Mouse (Mus musculus) lung, embryonic 15.5 days (tissue): ENCODE results near the gene Olfr25. TPM values are rescaled to one million over a fixed set of nuclear protein-coding genes. Genes with fewer than 3 reads are reported as not detected.

Experiments used
- ATAC-seq: fragments of 200-750 bp; cut with Nextera tagmentation; 2 replicates; pipeline ENCODE4 v1.8.0; 2017; ENCODE audit warnings: moderate number of reproducible peaks, borderline replicate concordance; ENCODE audit not compliant: low FRiP score, low TSS enrichment; ENCODE audit errors: extremely low read depth
- H3K27ac ChIP-seq: fragments of 300-500 bp; sonication (generic); 2 replicates; pipeline ENCODE4 v1.5.1; 2015; ENCODE audit warnings: moderate library complexity, mild to moderate bottlenecking, inconsistent platforms
- H3K27me3 ChIP-seq: fragments of 300-500 bp; sonication (generic); 2 replicates; pipeline ENCODE4 v1.6.1; 2015; ENCODE audit warnings: inconsistent platforms
- H3K36me3 ChIP-seq: fragments of 300-500 bp; sonication (generic); 2 replicates; pipeline ENCODE4 v1.6.1; 2015; ENCODE audit warnings: inconsistent platforms
- H3K4me1 ChIP-seq: fragments of 300-500 bp; sonication (generic); 2 replicates; pipeline ENCODE4 v1.6.1; 2015; ENCODE audit warnings: inconsistent platforms
- H3K4me2 ChIP-seq: fragments of 300-500 bp; sonication (generic); 2 replicates; pipeline ENCODE4 v1.6.1; 2015; ENCODE audit warnings: inconsistent platforms, mild to moderate bottlenecking, moderate library complexity
- H3K4me3 ChIP-seq: fragments of 300-500 bp; sonication (generic); 2 replicates; pipeline ENCODE4 v1.5.1; 2015; ENCODE audit warnings: mild to moderate bottlenecking, inconsistent platforms
- H3K9ac ChIP-seq: fragments of 300-500 bp; sonication (generic); 2 replicates; pipeline ENCODE4 v1.6.1; 2015; ENCODE audit warnings: inconsistent platforms
- H3K9me3 ChIP-seq: fragments of 300-500 bp; sonication (generic); 2 replicates; pipeline ENCODE4 v1.6.1; 2016; ENCODE audit warnings: inconsistent platforms
- WGBS: fragments of 180-500 bp; shearing (Covaris S2); methylation state at CpG from one replicate; pipeline ENCODE4 v1.1.7; 2015; 5-methylcytosine and 5-hydroxymethylcytosine counted together
- polyA plus RNA-seq: library from polyadenylated mRNA; unstranded; fragments of >200 nt; fragmentation: Nextera tagmentation; extraction: Ambion mirVana; gene quantifications from 2 replicates; pipeline ENCODE4 v1.2.1, GENCODE M21; 2015

Gene Olfr25
- not detected in 2 replicates for polyA plus RNA-seq

DNA sequence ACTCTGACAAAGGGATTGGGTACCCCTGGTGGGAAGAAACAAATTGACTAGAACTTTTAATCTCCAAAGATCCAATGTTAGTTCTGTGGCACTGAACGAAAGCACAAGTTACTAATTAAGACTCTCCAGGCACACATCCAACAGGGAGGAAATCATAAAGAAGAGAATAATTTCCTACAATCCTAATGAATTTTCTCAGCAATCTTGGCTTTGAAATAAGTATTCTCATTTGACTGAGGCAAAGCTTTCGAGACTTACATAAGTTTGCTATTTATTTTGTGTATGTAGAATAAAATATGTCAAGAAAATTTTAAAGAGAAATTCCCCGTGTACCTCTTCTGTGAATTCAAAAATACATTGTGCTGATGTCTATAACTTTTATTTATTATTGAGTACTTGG, at the start of gene Olfr25:
Olfr25 (plus strand) TSS at position 301 of the 400 bp plus-strand sequence.
- WGBS = 72% methylated on average over 3 of the region's 3 CpGs
- Histone ChIP-seq H3K27me3 (no peaks in the 10 kb centered on the region), H3K9ac (no peak within 1 kb of the TSS)

DNA sequence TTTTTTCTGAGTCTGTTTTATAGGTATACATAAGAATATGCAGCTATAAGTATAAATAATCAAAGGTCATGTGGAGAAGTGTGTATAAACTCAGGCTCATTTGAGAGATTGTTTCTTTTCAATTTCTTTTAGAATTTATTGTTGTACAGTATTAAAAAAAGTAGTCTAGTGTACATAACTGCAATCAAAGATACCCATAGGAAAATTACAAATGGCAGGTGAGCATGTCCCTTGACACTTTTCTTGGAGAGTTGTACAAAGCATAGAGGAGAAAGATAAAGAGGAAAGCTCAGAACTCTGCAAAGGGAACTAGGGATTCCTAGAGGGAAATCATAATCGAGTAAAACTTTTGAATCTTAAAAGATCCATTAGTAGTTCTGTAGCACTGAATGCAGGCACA, 38.1 kb upstream of the Olfr25 start, which contains the start of gene Olfr896-ps1:
Olfr896-ps1 (plus strand) TSS at position 301 of the 400 bp plus-strand sequence.
- Histone ChIP-seq H3K4me3 (no peak within 1 kb of the TSS), H3K27me3 (no peaks in the 10 kb centered on the region), H3K9ac (no peak within 1 kb of the TSS), H3K4me1 (no peaks in the 10 kb centered on the region), H3K9me3 (no peaks in the 10 kb centered on the region), H3K27ac (no peak within 1 kb of the TSS), H3K4me2 (no peak within 1 kb of the TSS), H3K36me3 (no peaks in the 10 kb centered on the region)
- 96% methylated on average over 1 of the region's 1 CpGs for WGBS
- ATAC-seq = no peak

More for the DNA sequence above, at the start of gene Olfr25:
- H3K4me2 ChIP-seq = no peak within 1 kb of the TSS
- no peaks in the 10 kb centered on the region for H3K4me1 ChIP-seq
- H3K27ac ChIP-seq = no peak within 1 kb of the TSS
- no peak for ATAC-seq
- no peaks in the 10 kb centered on the region for H3K9me3 ChIP-seq
- no peak within 1 kb of the TSS for H3K4me3 ChIP-seq
- H3K36me3 ChIP-seq = no peaks in the 10 kb centered on the region

DNA sequence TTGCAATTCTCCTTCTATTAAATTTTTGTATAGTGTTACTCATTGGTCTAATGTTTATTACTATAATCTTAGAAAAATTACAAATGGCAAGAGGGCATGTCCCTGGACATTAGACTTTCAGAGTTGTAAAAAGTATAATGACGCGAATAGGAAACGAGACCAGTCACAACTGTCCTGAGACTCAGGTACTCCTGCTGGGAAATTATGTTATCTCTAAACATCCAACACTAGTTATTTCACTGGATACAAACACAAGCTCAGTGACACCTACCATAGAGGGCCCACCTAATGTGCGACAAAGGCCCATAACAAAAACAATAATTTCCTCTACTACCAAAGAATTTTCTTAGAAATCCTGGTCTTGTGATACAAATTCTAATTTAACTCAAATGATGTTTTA, 19.3 kb downstream of the Olfr25 start, which contains the start of gene Olfr898:
Olfr898 (plus strand) TSS at position 301 of the 400 bp plus-strand sequence.
- no peaks in the 10 kb centered on the region for H3K4me1 ChIP-seq
- no peaks in the 10 kb centered on the region for H3K36me3 ChIP-seq
- H3K9me3 ChIP-seq = no peaks in the 10 kb centered on the region
- H3K9ac ChIP-seq = no peak within 1 kb of the TSS
- no peak for ATAC-seq
- H3K4me3 ChIP-seq = no peak within 1 kb of the TSS
- H3K27me3 ChIP-seq = no peaks in the 10 kb centered on the region
- 88% methylated on average over 4 of the region's 4 CpGs for WGBS
- no peak within 1 kb of the TSS for H3K4me2 ChIP-seq
- no peak within 1 kb of the TSS for H3K27ac ChIP-seq

DNA sequence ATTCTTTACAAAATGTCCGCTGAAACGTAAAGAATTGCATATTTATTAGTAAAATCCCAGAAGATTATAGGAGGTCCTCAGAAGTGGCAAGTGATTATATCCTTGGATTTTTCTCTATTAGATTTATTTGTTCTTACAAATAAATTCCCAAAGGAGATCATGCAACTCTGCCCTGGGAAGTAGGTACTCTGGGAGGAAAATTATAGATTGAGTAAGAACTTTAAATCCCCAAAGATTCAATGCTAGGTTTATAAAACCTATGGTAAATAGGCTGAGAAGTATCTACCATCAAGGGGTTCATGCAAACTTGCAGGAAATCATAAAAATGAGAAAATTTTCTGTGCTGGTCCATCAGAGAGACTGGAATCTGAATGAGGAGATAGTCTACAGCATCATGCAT, 37.7 kb downstream of the Olfr25 start, which contains the start of gene Olfr250:
Olfr250 (plus strand) TSS at position 301 of the 400 bp plus-strand sequence.
- no peaks in the 10 kb centered on the region for H3K9me3 ChIP-seq
- no peak within 1 kb of the TSS for H3K4me2 ChIP-seq
- H3K4me1 ChIP-seq = no peaks in the 10 kb centered on the region
- H3K9ac ChIP-seq = no peak within 1 kb of the TSS
- no peak within 1 kb of the TSS for H3K27ac ChIP-seq
- H3K27me3 ChIP-seq = no peaks in the 10 kb centered on the region
- no peak for ATAC-seq
- H3K36me3 ChIP-seq = no peaks in the 10 kb centered on the region
- 88% methylated on average over 2 of the region's 2 CpGs for WGBS
- H3K4me3 ChIP-seq = no peak within 1 kb of the TSS

DNA sequence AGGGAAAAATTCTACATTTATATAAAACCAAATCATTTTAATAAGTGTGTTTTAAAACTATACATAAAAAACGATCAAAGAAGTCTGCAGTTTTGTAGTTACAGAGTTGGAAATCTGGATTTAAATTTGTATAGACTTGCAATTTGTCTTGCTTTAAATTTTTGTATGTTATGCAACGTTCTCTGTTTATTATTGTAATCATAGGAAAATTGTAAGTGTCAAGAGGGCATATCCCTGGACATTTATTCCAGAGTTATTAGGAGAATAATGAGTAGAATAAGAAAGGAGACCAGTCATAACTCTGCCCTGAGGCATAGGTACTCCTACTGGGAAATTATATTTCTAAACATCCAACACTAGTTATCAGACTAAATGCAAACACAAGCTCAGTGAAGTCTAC, 47.9 kb downstream of the Olfr25 start, which contains the start of gene Olfr251:
Olfr251 (plus strand) TSS at position 301 of the 400 bp plus-strand sequence.
- Histone ChIP-seq H3K4me3 (no peak within 1 kb of the TSS), H3K4me1 (no peaks in the 10 kb centered on the region), H3K27ac (no peak within 1 kb of the TSS), H3K36me3 (no peaks in the 10 kb centered on the region), H3K4me2 (no peak within 1 kb of the TSS), H3K9me3 (no peaks in the 10 kb centered on the region), H3K27me3 (no peaks in the 10 kb centered on the region), H3K9ac (no peak within 1 kb of the TSS)
- 48% methylated on average over 2 of the region's 2 CpGs for WGBS
- ATAC-seq = no peak

Other genes starting within 250 kb of the Olfr25 start
- gene Olfr887, start 245.0 kb upstream of the Olfr25 start, polyA plus RNA-seq = not detected in 2 replicates
- not detected in 2 replicates for gene Olfr888, start 220.9 kb upstream of the Olfr25 start, polyA plus RNA-seq
- gene Olfr889, start 213.9 kb upstream of the Olfr25 start, polyA plus RNA-seq = 0.05 TPM in 1 of 2 replicates, not detected in the other
- not detected in 2 replicates for gene Olfr890, start 186.5 kb upstream of the Olfr25 start, polyA plus RNA-seq
- gene Olfr891, start 148.2 kb upstream of the Olfr25 start, polyA plus RNA-seq = not detected in 2 replicates
- not detected in 2 replicates for gene Olfr893, start 120.7 kb upstream of the Olfr25 start, polyA plus RNA-seq
- gene Olfr894, start 111.0 kb upstream of the Olfr25 start, polyA plus RNA-seq = not detected in 2 replicates
- gene Olfr143, start 76.3 kb upstream of the Olfr25 start, polyA plus RNA-seq = not detected in 2 replicates
- gene Olfr895, start 61.2 kb upstream of the Olfr25 start, polyA plus RNA-seq = not detected in 2 replicates
- gene Olfr896-ps1, start 38.0 kb upstream of the Olfr25 start, polyA plus RNA-seq = not detected in 2 replicates
- not detected in 2 replicates for gene Olfr898, start 19.4 kb downstream of the Olfr25 start, polyA plus RNA-seq
- gene Olfr250, start 37.8 kb downstream of the Olfr25 start, polyA plus RNA-seq = not detected in 2 replicates
- gene Olfr251, start 48.0 kb downstream of the Olfr25 start, polyA plus RNA-seq = not detected in 2 replicates
- gene Olfr147, start 72.6 kb downstream of the Olfr25 start, polyA plus RNA-seq = not detected in 2 replicates
- not detected in 2 replicates for gene Olfr901, start 100.4 kb downstream of the Olfr25 start, polyA plus RNA-seq
- gene Olfr902, start 118.6 kb downstream of the Olfr25 start, polyA plus RNA-seq = not detected in 2 replicates
- gene Olfr904, start 134.1 kb downstream of the Olfr25 start, polyA plus RNA-seq = not detected in 2 replicates
- gene Olfr905, start 142.0 kb downstream of the Olfr25 start, polyA plus RNA-seq = not detected in 2 replicates
- gene Olfr906, start 158.0 kb downstream of the Olfr25 start, polyA plus RNA-seq = not detected in 2 replicates
- not detected in 2 replicates for gene Olfr907, start 166.7 kb downstream of the Olfr25 start, polyA plus RNA-seq
- gene Olfr911-ps1, start 192.5 kb downstream of the Olfr25 start, polyA plus RNA-seq = not detected in 2 replicates
- not detected in 2 replicates for gene Olfr910, start 208.8 kb downstream of the Olfr25 start, polyA plus RNA-seq